Mouse (Mus musculus) hindbrain, embryonic 11.5 days (tissue): ENCODE measurements around the gene Acsf2. TPM values are rescaled to one million over a fixed set of nuclear protein-coding genes. Genes with fewer than 3 reads are reported as not detected.
A peak's percentile ranks its signal among the peaks of the same experiment; 100 is the strongest.
"Not testable (repeated sequence)": the region's sequence is repeated elsewhere in the genome, so short reads cannot be mapped to it uniquely, and the experiment has no call there.

Experiments used
- ATAC-seq: fragments of 200-750 bp; cut with Nextera tagmentation; 2 replicates; pipeline ENCODE4 v1.8.0; 2017; ENCODE audit warnings: mild to moderate bottlenecking, moderate TSS enrichment, moderate library complexity; ENCODE audit not compliant: low FRiP score
- DNase-seq: peaks from one replicate; pipeline ENCODE4 v3.0.0-alpha.2; 2015; ENCODE audit warnings: low spot score
- H3K27ac ChIP-seq: fragments of 300-500 bp; sonication (generic); 2 replicates; pipeline ENCODE4 v1.5.1; 2014; ENCODE audit warnings: mild to moderate bottlenecking, low read depth, low read length
- H3K27me3 ChIP-seq: fragments of 300-500 bp; sonication (generic); 2 replicates; pipeline ENCODE4 v1.6.1; 2014; ENCODE audit warnings: mild to moderate bottlenecking, low read length, moderate library complexity, mixed read lengths; ENCODE audit not compliant: control insufficient read depth, insufficient read depth
- H3K36me3 ChIP-seq: fragments of 300-500 bp; sonication (generic); 2 replicates; pipeline ENCODE4 v1.6.1; 2014; ENCODE audit warnings: mild to moderate bottlenecking, low read length, moderate library complexity, mixed read lengths; ENCODE audit not compliant: control insufficient read depth, insufficient read depth
- H3K4me1 ChIP-seq: fragments of 300-500 bp; sonication (generic); replicated peaks from 2 replicates; pipeline ENCODE4 v1.6.1; 2014; ENCODE audit warnings: low read length, mixed read lengths; ENCODE audit not compliant: control insufficient read depth, insufficient read depth
- H3K4me2 ChIP-seq: fragments of 300-500 bp; sonication (generic); replicated peaks from 2 replicates; pipeline ENCODE4 v1.6.1; 2014; ENCODE audit warnings: mild to moderate bottlenecking, low read depth, low read length
- H3K4me3 ChIP-seq: fragments of 300-500 bp; sonication (generic); 2 replicates; pipeline ENCODE4 v1.5.1; 2014; ENCODE audit warnings: low read depth, low read length
- H3K9ac ChIP-seq: fragments of 300-500 bp; sonication (generic); 2 replicates; pipeline ENCODE4 v1.6.1; 2014; ENCODE audit warnings: low read depth, low read length
- H3K9me3 ChIP-seq: fragments of 300-500 bp; sonication (generic); 2 replicates; pipeline ENCODE4 v1.6.1; 2016; ENCODE audit warnings: low read length; ENCODE audit not compliant: control insufficient read depth
- WGBS: fragments of 180-500 bp; shearing (Covaris S2); extraction: QIAGEN DNeasy Blood & Tissue Kit; methylation state at CpG from one replicate; pipeline ENCODE4 v1.1.7; 2014; 5-methylcytosine and 5-hydroxymethylcytosine counted together
- polyA plus RNA-seq: library from polyadenylated mRNA; unstranded; fragments of >200 nt; fragmentation: Nextera tagmentation; extraction: Ambion mirVana; gene quantifications from 2 replicates; pipeline ENCODE4 v1.2.1, GENCODE M21; 2014

The Acsf2 gene
- polyA plus RNA-seq = 4.9 and 5.2 TPM in 2 replicates

DNA sequence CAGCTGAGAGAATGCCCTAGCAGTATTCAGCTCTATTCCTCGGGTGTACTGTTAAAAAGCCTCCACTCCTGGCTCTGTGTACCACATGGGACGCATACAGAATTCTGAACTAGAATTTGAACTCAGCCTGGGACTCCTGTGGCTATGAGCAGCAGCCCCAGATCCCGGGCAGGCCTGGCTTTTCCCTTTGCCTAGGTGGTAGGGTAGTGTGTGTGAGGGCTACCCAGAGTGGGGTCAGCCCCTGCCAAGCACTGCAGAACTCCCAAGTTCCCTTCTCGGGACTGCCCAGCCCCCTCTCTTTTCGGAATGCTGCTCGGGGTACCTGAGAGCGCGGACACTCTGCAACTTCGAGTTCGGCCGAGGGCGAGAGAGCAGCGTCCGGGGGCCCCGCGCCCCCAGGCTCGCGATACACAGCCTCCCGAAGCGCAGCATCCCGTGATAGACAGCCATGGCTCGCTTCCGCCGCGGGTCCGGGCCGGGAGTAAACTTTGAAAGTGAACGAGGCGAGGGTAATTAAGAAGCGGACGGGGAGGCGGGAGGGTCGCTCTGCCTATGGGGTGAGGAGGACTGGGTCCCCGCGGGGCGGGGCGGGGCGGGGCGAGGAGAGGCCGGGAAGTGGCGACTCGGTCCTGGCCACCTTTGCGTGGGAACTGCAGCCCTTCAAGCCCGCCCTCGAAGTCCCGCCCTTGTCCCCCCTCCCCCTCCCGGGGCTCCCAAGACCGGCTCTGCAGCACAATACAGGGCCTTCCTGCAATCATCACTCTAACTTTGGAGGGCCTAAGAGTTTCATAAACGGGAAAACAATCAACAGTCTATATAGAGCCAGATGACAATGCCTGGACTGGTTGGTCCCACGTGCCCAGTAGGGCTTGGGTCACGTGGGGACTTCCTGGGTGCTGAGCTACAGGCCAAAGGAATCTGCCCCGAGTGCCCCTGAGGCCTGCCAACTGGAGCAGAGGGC is at the start of gene Acsf2:
Acsf2 (minus strand) TSS at position 551 of the 961 bp plus-strand sequence.
- no peaks in the 10 kb centered on the region for H3K36me3 ChIP-seq
- DNase-seq (peak; percentile 83), ATAC-seq (peak; percentile 94)
- H3K27ac ChIP-seq = no peak within 1 kb of the TSS
- H3K9me3 ChIP-seq = no peaks in the 10 kb centered on the region
- under 1% methylated on average over 47 of the region's 52 CpGs for WGBS
- H3K9ac ChIP-seq = peak within 1 kb of the TSS; percentile 59
- peak within 1 kb of the TSS; percentile 43 for H3K4me3 ChIP-seq
- no peaks in the 10 kb centered on the region for H3K4me1 ChIP-seq
- no peaks in the 10 kb centered on the region for H3K27me3 ChIP-seq
- peak within 1 kb of the TSS; percentile 66 for H3K4me2 ChIP-seq

DNA sequence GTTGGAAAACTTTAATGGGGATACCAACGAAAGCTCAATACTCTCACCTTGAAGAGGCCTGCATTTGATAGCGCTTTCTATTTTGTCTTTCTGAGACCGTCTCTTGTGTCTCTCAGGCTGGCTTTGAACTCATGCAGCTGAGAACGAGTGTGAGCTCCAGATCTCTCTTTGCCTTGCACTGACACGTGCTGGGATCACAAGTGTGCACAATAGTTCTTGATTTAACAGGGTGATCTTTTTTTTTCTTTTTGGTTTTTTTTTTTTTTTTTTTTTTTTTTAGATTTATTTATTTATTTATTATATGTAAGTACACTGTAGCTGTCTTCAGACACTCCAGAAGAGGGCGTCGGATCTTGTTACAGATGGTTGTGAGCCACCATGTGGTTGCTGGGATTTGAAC is 49.6 kb upstream of the Acsf2 start:
- not testable (repeated sequence) for H3K9ac ChIP-seq, H3K36me3 ChIP-seq, DNase-seq, H3K4me2 ChIP-seq, H3K4me3 ChIP-seq, H3K4me1 ChIP-seq, H3K27me3 ChIP-seq, ATAC-seq, H3K27ac ChIP-seq, H3K9me3 ChIP-seq
- WGBS = 95% methylated on average over 5 of the region's 7 CpGs

DNA sequence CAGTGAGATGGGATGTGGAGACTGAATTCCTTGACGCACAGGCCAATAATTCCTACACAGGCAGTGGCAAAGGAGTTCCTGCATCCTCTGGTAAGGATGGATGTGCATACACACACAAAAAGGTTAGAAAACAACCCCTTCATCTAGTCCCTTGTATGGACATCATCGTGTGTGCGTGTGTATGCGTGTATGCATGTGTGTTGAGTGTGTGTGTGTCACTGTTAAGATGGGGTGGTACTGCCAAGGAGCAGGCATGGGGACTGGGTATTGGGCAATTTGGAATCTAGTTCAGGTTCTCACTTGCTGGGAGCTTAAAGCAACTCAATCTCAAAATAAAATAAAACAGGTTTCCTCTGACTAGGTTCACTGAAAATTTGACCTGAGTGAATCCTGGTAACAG is 44.8 kb upstream of the Acsf2 start:
- no peak overlapping the region for H3K27ac ChIP-seq
- no peaks in the 10 kb centered on the region for H3K27me3 ChIP-seq
- ATAC-seq = no peak
- H3K36me3 ChIP-seq = peaks cover 16% of the 10 kb centered on the region; the same call in 1 of the 2 replicates
- no peaks in the 10 kb centered on the region for H3K4me1 ChIP-seq
- no peaks in the 10 kb centered on the region for H3K9me3 ChIP-seq
- H3K9ac ChIP-seq = no peak overlapping the region
- H3K4me3 ChIP-seq = no peak overlapping the region
- 99% methylated on average over 4 of the region's 4 CpGs for WGBS
- no peak overlapping the region for H3K4me2 ChIP-seq
- DNase-seq = no peak

DNA sequence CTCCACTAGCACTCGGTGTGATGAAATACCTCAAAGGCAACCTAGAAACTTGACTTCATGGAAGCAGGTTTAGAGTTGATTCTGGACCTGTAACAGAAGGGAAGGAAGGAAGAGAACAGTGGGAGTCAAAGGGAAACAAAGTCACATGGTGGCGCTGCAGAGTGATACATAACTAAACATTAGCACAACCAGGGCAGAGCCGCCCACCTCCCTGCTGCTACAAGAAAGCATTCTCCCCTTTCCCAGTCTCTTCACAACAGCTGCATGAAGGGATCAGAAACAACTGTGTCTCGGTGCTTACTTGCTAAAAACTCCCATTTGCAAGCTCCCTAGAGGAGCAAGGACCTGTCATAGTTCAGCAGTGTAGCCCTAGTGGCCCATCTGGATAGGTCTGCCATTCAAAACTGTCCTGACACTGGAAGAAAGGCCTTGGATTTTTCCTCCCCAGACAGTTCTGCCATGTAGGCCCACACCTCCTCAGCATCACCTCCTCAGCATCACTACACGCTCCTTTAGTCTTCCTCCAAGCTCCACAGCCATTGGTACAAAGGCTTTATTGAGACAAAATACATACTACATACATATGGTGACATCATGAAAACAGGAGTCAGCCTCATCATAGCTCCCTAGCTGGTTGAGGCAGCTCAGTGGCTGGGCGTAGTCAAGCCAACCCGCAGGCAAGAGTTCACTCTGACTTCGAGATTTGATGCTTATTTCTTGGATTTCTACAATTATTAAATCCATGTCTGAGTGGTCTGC is 43.0 kb upstream of the Acsf2 start:
- peaks cover 19% of the 10 kb centered on the region for H3K36me3 ChIP-seq
- 90% methylated on average over 8 of the region's 8 CpGs for WGBS
- H3K4me3 ChIP-seq = no peak overlapping the region
- ATAC-seq = no peak
- no peak overlapping the region for H3K27ac ChIP-seq
- no peaks in the 10 kb centered on the region for H3K27me3 ChIP-seq
- H3K9ac ChIP-seq = no peak overlapping the region
- H3K4me2 ChIP-seq = no peak overlapping the region
- no peak for DNase-seq
- H3K4me1 ChIP-seq = no peaks in the 10 kb centered on the region
- no peaks in the 10 kb centered on the region for H3K9me3 ChIP-seq

DNA sequence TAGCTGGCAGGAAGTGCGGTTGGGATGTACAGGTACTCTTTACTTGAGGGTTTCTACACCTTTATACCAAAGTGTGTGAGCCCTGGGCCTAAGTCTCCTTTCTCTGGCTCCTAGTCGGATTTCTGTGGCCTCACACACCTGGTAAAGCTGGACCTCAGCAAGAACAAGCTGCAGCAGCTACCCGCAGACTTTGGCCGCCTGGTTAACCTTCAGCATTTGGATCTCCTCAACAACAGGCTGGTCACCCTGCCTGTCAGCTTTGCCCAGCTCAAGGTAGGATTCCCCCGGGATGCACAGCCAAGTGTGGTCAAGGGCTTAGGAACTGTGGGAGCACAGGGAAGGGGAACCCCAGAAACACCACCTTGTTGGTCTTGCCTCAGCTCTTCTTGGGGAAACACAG is 32.8 kb upstream of the Acsf2 start:
- Histone ChIP-seq H3K9me3 (no peaks in the 10 kb centered on the region), H3K36me3 (peaks cover 26% of the 10 kb centered on the region), H3K4me3 (no peak overlapping the region), H3K27ac (no peak overlapping the region), H3K27me3 (no peaks in the 10 kb centered on the region), H3K9ac (no peak overlapping the region), H3K4me1 (peaks cover 7% of the 10 kb centered on the region; the same call in 1 of the 2 replicates), H3K4me2 (no peak overlapping the region)
- no peak for DNase-seq
- 89% methylated on average over 5 of the region's 5 CpGs for WGBS
- no peak for ATAC-seq

DNA sequence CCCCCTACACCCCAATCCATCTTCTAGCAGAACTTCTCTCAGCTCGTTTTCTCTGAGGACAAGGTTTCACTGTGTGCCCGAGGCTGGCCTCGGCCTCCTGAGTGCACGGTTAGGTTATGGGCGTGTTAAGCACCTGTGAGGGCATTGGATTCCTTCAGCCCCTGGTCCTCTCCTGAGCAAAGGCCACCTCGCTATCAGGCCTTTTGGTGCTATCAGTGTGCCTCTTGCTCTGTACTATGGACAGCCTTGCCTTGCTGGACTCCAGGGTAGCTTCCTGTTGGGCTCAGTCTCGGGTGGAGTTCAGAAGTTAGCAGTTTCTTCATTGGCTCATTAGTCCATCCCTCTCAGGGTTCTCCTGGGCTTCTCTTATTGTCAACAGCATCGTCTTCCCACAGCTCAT is 31.3 kb upstream of the Acsf2 start:
- Histone ChIP-seq H3K27me3 (no peaks in the 10 kb centered on the region), H3K27ac (no peak overlapping the region), H3K4me2 (no peak overlapping the region), H3K36me3 (peaks cover 20% of the 10 kb centered on the region), H3K4me1 (peaks cover 7% of the 10 kb centered on the region; the same call in 1 of the 2 replicates), H3K9ac (no peak overlapping the region), H3K9me3 (no peaks in the 10 kb centered on the region), H3K4me3 (no peak overlapping the region)
- 89% methylated on average over 8 of the region's 8 CpGs for WGBS
- no peak for ATAC-seq
- no peak for DNase-seq

DNA sequence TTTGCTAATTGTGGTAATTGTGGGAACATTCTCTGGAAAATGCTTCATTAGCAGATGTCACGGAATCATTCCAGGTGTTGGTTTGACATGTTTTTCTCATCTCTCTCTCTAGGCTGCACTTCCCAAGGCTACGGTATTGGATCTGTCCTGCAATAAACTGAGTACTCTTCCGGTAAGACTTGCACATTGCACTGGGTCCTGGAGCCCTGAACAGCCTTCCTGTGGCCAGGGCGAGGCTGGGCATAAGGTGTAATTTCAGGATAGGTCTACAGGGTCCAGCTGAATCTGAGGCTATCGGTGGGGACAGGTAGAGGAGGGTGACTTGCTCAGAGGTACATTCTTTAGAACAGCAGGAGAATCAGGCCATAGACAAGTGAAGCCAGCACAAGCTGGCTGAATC is 30.3 kb upstream of the Acsf2 start:
- 94% methylated on average over 5 of the region's 5 CpGs for WGBS
- ATAC-seq (no peak), DNase-seq (no peak)
- Histone ChIP-seq H3K36me3 (peaks cover 16% of the 10 kb centered on the region), H3K4me1 (peaks cover 7% of the 10 kb centered on the region; the same call in 1 of the 2 replicates), H3K9ac (no peak overlapping the region), H3K27ac (no peak overlapping the region), H3K4me2 (no peak overlapping the region), H3K4me3 (no peak overlapping the region), H3K27me3 (no peaks in the 10 kb centered on the region), H3K9me3 (no peaks in the 10 kb centered on the region)

DNA sequence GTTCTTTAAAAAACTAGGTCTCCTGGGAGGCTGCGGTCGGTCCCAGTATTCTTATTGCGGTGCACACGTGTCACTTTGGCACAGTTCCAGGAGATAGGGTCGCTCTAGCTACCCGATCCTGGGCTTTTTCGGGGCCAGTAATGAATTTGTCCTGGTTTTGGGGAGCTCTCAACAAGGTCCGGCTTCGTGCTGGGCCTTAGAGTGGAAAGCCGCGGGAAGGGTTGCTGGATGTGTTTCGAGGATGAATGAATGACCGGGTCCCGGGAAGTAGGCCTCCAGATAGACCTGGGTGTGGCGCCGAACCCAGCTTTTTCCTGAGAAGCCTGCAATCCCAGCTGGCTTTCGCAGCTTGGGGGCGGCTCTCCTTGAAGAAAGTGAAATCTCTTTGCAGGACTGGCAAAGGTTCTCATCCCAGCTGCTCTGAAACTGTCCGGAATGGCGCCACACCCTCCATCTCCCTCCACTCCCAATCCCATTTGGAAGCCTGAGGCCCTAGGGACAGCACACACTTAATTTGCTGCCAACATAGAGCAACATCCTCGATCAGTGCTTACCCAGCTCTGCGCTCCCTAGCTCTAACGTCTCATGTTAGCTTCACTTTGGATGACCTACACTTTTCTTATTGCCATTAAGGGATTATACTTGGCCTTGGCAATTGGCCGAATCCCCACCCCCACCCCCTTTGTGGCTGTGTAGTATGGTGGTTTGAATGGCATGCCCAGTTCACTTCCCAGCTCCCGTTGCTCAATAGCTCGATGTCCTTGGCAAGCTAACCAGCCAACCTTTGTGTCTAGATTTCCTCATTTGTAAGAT is 28.7 kb upstream of the Acsf2 start:
- ATAC-seq = peak; percentile 14; the same call in 1 of the 2 replicates
- H3K4me3 ChIP-seq = peak overlapping the region; percentile 99
- no peaks in the 10 kb centered on the region for H3K27me3 ChIP-seq
- H3K27ac ChIP-seq = 0 out of 2 replicates have a peak overlapping the region, but pooled peaks have one; percentile 17
- H3K4me1 ChIP-seq = peaks cover 7% of the 10 kb centered on the region; the same call in 1 of the 2 replicates
- no peaks in the 10 kb centered on the region for H3K9me3 ChIP-seq
- DNase-seq = no peak
- peaks cover 13% of the 10 kb centered on the region for H3K36me3 ChIP-seq
- H3K9ac ChIP-seq = peak overlapping the region; percentile 71
- H3K4me2 ChIP-seq = peak overlapping the region; percentile 89
- 15% methylated on average over 26 of the region's 26 CpGs for WGBS
